Mouse (Mus musculus): ENCODE data around the gene Gm10203.
"Not testable (repeated sequence)": the region's sequence is repeated elsewhere in the genome, so short reads cannot be mapped to it uniquely, and the experiment has no call there.

Gene Gm10203

GRCm38 (mm10) chr6:149129870-149130269 is at the start of gene Gm10203:
Gm10203 (plus strand) TSS chr6:149130170.
- not testable (repeated sequence) for DNase-seq

DNA sequence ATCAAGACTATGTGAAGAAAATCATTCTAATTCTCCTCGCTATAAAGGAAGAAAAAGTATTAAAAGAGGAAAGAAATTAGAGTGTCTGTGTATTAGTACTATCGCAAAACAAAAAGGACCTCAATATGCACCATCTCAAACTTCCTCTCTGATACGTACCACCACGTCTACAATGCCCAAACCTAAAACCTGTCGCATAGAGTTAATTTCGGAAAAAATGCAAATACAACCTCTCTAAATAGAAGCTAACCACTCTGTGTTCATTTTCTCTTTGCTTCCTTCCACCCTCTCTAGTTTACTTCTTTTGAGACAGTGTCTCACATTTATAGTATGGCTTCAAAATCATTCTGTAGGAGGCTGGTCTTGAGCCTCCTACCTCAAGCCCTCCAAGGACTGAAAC is 37.6 kb upstream of the Gm10203 start:
- DNase-seq: no peak

DNA sequence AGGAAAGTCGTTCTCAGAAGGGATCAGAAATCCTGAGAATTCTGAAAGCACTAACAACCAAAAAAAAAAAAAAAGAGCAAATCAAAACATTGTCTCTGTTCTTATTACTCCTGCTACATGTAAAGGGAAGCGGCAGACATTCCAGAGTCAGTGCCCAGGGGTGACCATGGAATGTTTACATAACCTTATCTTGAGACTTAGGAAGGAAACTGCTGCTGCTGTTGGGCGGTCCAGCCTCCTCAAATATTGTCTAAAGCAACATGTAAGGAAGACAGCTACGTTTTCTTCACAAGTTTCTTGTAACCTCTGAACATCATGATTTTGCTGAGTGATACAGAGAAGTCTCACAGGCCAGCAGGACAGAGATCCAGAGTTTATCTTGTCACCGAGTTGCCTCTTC is 36.5 kb upstream of the Gm10203 start:
- peak; percentile 18 to 48 for DNase-seq

- no peak for DNase-seq
Measured at GRCm38 (mm10) chr6:149094555-149094954, 35.4 kb upstream of the Gm10203 start.

DNA sequence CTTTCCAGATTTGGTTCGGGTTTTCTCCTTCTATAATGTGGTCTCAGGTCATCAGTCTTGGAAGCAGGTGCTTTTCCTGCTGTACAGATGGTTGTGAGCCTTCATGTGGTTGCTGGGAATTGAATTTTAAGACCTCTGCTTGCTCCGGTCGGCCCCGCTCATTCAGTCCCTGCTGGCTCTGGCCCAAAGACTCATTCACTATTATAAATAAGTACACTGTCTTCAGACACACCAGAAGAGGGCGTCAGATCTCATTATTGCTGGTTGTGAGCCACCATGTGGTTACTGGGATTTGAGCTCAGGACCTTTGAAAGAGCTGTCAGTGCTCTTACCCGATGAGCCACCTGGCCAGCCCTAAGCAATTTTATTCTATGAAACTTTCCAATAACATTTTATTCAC is 34.6 kb upstream of the Gm10203 start:
- no peak for DNase-seq

GRCm38 (mm10) chr6:149096233-149096632 is 33.7 kb upstream of the Gm10203 start:
- no peak for DNase-seq

GRCm38 (mm10) chr6:149097276-149097675 is 32.7 kb upstream of the Gm10203 start:
- DNase-seq: no peak

DNA sequence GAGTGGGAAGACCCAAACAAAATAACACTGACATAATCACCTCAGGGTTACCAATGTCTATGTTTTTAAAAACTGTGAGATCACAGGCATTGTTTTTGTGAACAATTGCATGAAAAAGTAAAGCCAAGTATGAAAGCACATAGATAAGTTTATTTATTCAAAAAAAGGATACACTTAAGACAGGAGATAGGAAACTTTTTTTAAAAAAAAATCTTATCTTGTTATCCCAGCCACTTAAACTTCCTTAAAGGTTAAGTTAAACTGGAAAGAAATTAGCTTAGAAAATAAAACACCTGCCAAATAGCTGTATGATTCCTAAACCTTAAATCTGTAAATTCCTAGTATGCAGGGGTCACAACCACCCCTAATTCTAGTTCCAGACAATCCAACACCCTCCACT is 31.0 kb upstream of the Gm10203 start:
- no peak for DNase-seq

GRCm38 (mm10) chr6:149100174-149101075 is 29.5 kb upstream of the Gm10203 start:
- DNase-seq: peak; percentile 58 to 67

GRCm38 (mm10) chr6:149101076-149101942 is 28.7 kb upstream of the Gm10203 start, which contains the start of gene Dennd5b:
Dennd5b (minus strand) TSS chr6:149101680.
- peak; percentile 83 to 90 for DNase-seq

GRCm38 (mm10) chr6:149101943-149102243 is 28.1 kb upstream of the Gm10203 start:
- no peak for DNase-seq

DNA sequence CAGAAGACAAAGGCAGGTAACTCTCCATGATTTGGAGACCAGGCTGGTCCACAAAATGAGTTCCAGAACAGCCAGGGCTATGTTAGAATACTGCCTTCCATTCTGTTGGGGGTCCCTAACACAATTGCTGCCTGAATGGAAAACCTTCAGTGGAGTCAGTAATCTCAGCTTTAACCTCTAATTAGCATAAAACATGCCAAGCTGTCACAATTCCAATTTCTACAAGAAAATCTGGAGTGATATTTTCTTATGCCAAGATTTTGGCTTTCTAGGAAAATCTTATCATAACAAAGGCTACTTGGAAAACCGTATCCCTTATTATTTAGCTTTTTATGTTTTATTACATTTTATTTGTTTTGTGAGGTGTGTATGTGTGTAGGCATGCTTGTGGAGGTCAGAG is 26.5 kb upstream of the Gm10203 start:
- no peak for DNase-seq

DNA sequence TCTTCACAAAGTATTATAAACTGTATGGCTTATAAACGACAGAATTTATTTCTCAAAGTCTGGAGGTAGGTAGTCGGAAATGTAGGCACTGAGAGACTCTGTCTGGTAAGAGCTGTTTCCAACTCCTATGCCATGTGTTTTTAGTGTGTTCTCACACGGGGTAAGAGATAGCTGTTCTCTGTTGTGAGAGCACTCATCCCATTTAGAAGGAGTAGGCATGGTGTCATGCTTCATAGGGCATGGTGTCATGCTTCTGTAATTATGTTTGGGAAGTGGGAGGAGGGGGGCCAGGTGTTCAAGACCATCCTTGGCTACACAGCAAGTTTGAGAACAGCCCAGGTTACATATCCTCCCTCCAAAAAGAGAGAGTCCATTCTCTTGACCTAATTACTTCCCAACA is 22.4 kb upstream of the Gm10203 start:
- no peak for DNase-seq

- DNase-seq: no peak
Measured at GRCm38 (mm10) chr6:149108909-149109308, 21.1 kb upstream of the Gm10203 start.

- no peak for DNase-seq
Measured at GRCm38 (mm10) chr6:149116992-149117391, 13.0 kb upstream of the Gm10203 start.

DNA sequence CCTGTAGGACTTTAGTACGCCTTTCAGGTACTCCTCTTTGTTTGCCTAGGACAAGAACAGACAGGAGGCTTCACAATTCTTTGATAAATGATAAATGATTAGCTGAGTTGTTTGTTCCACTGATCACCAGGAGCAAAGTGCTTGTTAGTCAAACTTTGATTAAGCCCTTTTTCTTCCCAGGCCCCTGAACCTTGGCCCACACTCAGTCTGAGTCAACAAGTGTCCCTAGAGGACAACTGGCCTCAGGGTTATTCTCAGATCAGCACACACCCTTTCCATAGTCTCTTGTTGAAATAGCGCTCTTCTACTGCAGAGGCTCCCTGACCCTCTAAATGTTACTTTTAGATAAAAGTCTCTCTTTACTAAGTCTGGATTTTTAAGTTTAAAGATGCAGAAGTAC is 11.0 kb upstream of the Gm10203 start:
- no peak for DNase-seq

DNA sequence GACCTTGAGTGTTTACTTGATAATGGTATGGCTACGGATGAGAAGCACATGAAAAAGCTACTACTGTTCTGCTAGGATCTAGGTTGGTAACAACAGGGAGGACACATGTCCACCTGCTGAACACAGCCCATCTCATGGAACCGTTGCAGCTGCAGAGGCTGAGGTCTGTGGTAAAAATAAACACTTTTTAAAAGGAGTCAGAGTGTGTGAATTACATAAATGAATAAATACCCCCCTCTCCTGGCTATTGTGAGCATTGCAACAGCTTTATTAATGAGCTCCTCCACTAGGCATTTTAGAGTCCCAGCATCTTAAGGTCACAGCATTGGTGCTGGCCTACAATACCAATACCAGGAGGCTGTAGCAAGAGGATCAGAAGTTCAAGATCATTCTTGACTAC is 10.1 kb upstream of the Gm10203 start:
- DNase-seq: peak in 1 of 2 experiments; percentile 61

GRCm38 (mm10) chr6:149123042-149123441 is 6.9 kb upstream of the Gm10203 start:
- no peak for DNase-seq

DNA sequence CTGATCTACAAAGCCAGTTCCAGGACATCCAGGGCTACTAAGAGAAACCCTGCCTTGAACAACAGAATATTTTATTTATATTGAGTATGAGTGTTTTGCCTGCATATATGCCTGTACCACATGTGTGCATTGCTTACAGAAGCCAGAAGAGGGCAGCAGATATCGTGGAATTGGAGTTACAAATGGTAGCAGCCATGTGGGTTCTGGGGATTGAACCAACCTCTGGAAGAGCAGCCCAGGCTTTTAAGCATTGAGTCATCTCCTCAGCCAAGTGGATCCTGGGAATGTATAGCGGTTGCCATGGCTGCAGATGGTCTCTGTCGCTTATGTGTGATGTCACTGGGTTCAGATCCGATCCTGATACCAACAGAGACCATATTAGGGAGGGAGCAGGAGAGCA is 3.3 kb upstream of the Gm10203 start:
- DNase-seq: peak in 1 of 2 experiments; percentile 55

GRCm38 (mm10) chr6:149131111-149131510 is 1.1 kb downstream of the Gm10203 start:
- no peak for DNase-seq

DNA sequence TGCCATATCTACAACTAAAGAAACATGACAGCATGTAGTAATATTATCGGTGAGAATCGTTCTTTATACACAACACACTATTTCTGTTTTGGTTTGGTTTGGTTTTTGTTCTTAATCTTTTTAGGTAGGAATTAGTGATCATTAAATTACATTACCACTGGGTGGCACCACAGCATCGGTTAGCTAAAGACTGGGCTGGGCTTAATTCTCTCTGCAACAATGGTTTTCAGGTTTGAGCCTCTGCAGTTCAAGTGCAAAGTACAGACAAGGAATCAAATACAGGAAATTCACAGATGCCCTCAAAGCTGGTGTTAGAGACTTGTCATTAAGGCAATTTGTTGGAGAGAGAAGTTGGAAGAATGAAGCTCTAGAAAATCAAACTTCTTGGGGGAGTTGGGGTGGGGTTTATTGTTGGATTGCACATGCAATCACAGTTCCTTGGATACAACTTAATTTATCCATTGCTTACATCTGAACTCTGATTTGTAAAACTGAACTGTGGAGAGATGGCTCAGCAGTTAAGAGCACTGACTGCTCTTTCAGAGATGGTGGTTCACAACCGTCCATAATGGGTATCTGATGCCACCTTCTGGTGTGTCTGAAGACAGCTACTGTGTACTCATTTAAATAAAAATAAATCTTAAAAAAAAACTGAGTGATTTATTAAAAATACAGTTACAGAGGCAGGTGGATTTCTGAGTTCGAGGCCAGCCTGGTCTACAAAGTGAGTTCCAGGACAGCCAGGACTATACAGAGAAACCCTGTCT is 2.5 kb downstream of the Gm10203 start:
- peak in 1 of 2 experiments; percentile 53 for DNase-seq

GRCm38 (mm10) chr6:149134391-149135150 is 4.6 kb downstream of the Gm10203 start:
- DNase-seq: no peak
